Mouse (Mus musculus) midbrain, embryonic 12.5 days (tissue): ENCODE measurements around the gene Stk38. TPM values are rescaled to one million over a fixed set of nuclear protein-coding genes. Genes with fewer than 3 reads are reported as not detected.

Experiments used
- ATAC-seq: fragments of 200-750 bp; cut with Nextera tagmentation; 2 replicates; pipeline ENCODE4 v1.8.0; 2017; ENCODE audit warnings: low read depth, moderate TSS enrichment, moderate library complexity; ENCODE audit not compliant: low FRiP score
- H3K27ac ChIP-seq: fragments of 300-500 bp; sonication (generic); replicated peaks from 2 replicates; pipeline ENCODE4 v1.5.1; 2016; ENCODE audit warnings: mild to moderate bottlenecking
- H3K27me3 ChIP-seq: fragments of 300-500 bp; sonication (generic); 2 replicates; pipeline ENCODE4 v1.6.1; 2016; ENCODE audit warnings: mild to moderate bottlenecking
- H3K36me3 ChIP-seq: fragments of 300-500 bp; sonication (generic); 2 replicates; pipeline ENCODE4 v1.6.1; 2016
- H3K4me1 ChIP-seq: fragments of 300-500 bp; sonication (generic); 2 replicates; pipeline ENCODE4 v1.6.1; 2016
- H3K4me2 ChIP-seq: fragments of 300-500 bp; sonication (generic); replicated peaks from 2 replicates; pipeline ENCODE4 v1.6.1; 2016; ENCODE audit warnings: mild to moderate bottlenecking, moderate library complexity
- H3K4me3 ChIP-seq: fragments of 300-500 bp; sonication (generic); 2 replicates; pipeline ENCODE4 v1.5.1; 2016; ENCODE audit warnings: mild to moderate bottlenecking
- H3K9ac ChIP-seq: fragments of 300-500 bp; sonication (generic); replicated peaks from 2 replicates; pipeline ENCODE4 v1.6.1; 2016; ENCODE audit warnings: mild to moderate bottlenecking, moderate library complexity
- H3K9me3 ChIP-seq: fragments of 300-500 bp; sonication (generic); 2 replicates; pipeline ENCODE4 v1.6.1; 2016; ENCODE audit warnings: mild to moderate bottlenecking
- WGBS: fragments of 180-500 bp; shearing (Covaris S2); methylation state at CpG from one replicate; pipeline ENCODE4 v1.1.7; 2016; 5-methylcytosine and 5-hydroxymethylcytosine counted together
- polyA plus RNA-seq: library from polyadenylated mRNA; unstranded; fragments of >200 nt; fragmentation: Nextera tagmentation; extraction: Ambion mirVana; gene quantifications from 2 replicates; pipeline ENCODE4 v1.2.1, GENCODE M21; 2016

Gene Stk38
- polyA plus RNA-seq, 1 experiment from 2014 or later = 150 TPM

- no peaks in the 10 kb centered on the region for H3K27me3 ChIP-seq
- H3K36me3 ChIP-seq = no peaks in the 10 kb centered on the region
- H3K4me1 ChIP-seq = peaks cover 10% of the 10 kb centered on the region
- H3K9ac ChIP-seq = no peak overlapping the region
- ATAC-seq = no peak
- no peak overlapping the region for H3K4me2 ChIP-seq
- H3K27ac ChIP-seq = no peak overlapping the region
- no peak overlapping the region for H3K4me3 ChIP-seq
- WGBS = 50% methylated on average over 15 of the region's 15 CpGs
- no peaks in the 10 kb centered on the region for H3K9me3 ChIP-seq
Observed at GRCm38 (mm10) chr17:28926866-28927635, 80.7 kb downstream of the Stk38 start.

GRCm38 (mm10) chr17:28926380-28926779 lies 81.4 kb downstream of the Stk38 start:
- Histone ChIP-seq H3K27ac (no peak overlapping the region), H3K9ac (no peak overlapping the region), H3K4me3 (no peak overlapping the region), H3K9me3 (no peaks in the 10 kb centered on the region), H3K4me1 (peaks cover 10% of the 10 kb centered on the region), H3K4me2 (no peak overlapping the region), H3K27me3 (no peaks in the 10 kb centered on the region), H3K36me3 (no peaks in the 10 kb centered on the region)
- 14% methylated on average over 13 of the region's 13 CpGs for WGBS
- no peak for ATAC-seq

- no peaks in the 10 kb centered on the region for H3K36me3 ChIP-seq
- no peak overlapping the region for H3K27ac ChIP-seq
- no peak overlapping the region for H3K9ac ChIP-seq
- ATAC-seq = no peak
- no peaks in the 10 kb centered on the region for H3K27me3 ChIP-seq
- 82% methylated on average over 8 of the region's 8 CpGs for WGBS
- H3K4me3 ChIP-seq = no peak overlapping the region
- H3K4me1 ChIP-seq = peaks cover under 1% of the 10 kb centered on the region; the same call in 1 of the 2 replicates
- H3K4me2 ChIP-seq = no peak overlapping the region
- H3K9me3 ChIP-seq = no peaks in the 10 kb centered on the region
Observed at GRCm38 (mm10) chr17:28924957-28925595, 82.7 kb downstream of the Stk38 start.

DNA sequence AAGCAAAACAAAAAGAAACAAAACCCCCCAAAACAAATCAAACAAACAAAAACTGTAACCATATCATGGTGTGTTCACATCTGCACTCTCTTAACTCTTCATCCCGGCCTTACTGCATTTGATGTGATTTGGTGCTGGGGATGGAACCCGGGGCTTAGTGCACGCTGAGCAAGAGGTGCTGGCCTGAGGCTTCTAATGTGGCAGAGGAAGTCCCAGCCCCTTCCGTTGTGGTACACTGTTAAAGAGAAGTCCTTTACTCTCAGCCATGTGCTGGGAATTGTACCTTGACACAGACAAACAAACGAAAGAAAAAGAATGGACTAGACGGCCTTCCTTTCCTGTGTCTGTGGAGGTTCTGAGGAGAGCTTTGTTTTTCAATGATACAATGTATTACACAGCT lies 85.7 kb downstream of the Stk38 start:
- 74% methylated on average over 6 of the region's 6 CpGs for WGBS
- H3K36me3 ChIP-seq = no peaks in the 10 kb centered on the region
- no peak overlapping the region for H3K27ac ChIP-seq
- no peaks in the 10 kb centered on the region for H3K9me3 ChIP-seq
- no peak for ATAC-seq
- H3K4me1 ChIP-seq = no peaks in the 10 kb centered on the region
- H3K4me3 ChIP-seq = no peak overlapping the region
- H3K4me2 ChIP-seq = no peak overlapping the region
- no peaks in the 10 kb centered on the region for H3K27me3 ChIP-seq
- no peak overlapping the region for H3K9ac ChIP-seq

DNA sequence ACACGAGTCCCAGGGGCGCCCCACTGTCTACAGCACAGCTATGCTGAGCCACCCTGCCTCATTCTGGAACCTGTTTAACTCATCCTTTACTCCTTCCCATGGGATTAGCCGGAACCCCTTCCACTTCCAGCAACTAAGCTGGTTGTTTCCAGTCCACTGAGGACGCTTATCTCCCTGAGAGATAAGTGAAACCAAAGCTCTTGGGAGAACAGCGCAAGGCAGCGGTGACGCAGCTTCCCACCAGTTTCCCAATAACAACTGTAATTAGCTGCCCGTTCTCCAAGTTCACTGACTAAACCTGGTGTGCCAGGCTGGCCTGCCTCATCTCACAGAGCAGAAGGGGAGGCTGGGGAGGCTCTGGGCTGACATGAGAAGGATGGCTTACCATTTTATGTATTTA lies 86.7 kb downstream of the Stk38 start:
- Histone ChIP-seq H3K4me1 (no peaks in the 10 kb centered on the region), H3K36me3 (no peaks in the 10 kb centered on the region), H3K27ac (no peak overlapping the region), H3K9me3 (no peaks in the 10 kb centered on the region), H3K4me2 (no peak overlapping the region), H3K27me3 (no peaks in the 10 kb centered on the region), H3K9ac (no peak overlapping the region), H3K4me3 (no peak overlapping the region)
- 73% methylated on average over 8 of the region's 8 CpGs for WGBS
- no peak for ATAC-seq

Other genes with a start within 250 kb of the Stk38 start
- 1.2 and 1.5 TPM in 2 replicates for gene Mapk13, start 238.7 kb downstream of the Stk38 start, polyA plus RNA-seq
- gene Brpf3, start 206.9 kb downstream of the Stk38 start, polyA plus RNA-seq = 15.0 and 17.3 TPM in 2 replicates
- gene Pnpla1, start 149.6 kb downstream of the Stk38 start, polyA plus RNA-seq = not detected in 2 replicates
- 0.15 and 0.26 TPM in 2 replicates for gene 4930539E08Rik, start 92.7 kb downstream of the Stk38 start, polyA plus RNA-seq
- gene Pxt1, start 64.2 kb downstream of the Stk38 start, polyA plus RNA-seq = 0.30 TPM in 1 of 2 replicates, not detected in the other
- 115 and 116 TPM in 2 replicates for gene Kctd20, start 56.0 kb downstream of the Stk38 start, polyA plus RNA-seq
- 730 and 734 TPM in 2 replicates for gene Srsf3, start 24.6 kb upstream of the Stk38 start, polyA plus RNA-seq
- gene Cdkn1a, start 83.0 kb upstream of the Stk38 start, polyA plus RNA-seq = 23.5 and 24.8 TPM in 2 replicates
- 0.29 TPM in 1 of 2 replicates, not detected in the other for gene Rab44, start 106.2 kb upstream of the Stk38 start, polyA plus RNA-seq
- 12.6 and 14.4 TPM in 2 replicates for gene Cpne5, start 230.2 kb upstream of the Stk38 start, polyA plus RNA-seq